Mouse (Mus musculus) heart, adult 2 months (tissue): ENCODE data around the gene Fbxl12.

ENCODE experiments used
- CTCF ChIP-seq: fragments of 200-600 bp; IDR thresholded peaks from 2 replicates; pipeline ENCODE4 v1.8.1; 2022; ENCODE audit warnings: antibody characterized with exemption, mild to moderate bottlenecking, moderate library complexity
- POLR2A ChIP-seq: fragments of 200-500 bp; IDR thresholded peaks from 2 replicates; pipeline ENCODE4 v1.6.1; 2011; ENCODE audit warnings: mild to moderate bottlenecking, low read depth, low read length, control low read depth; ENCODE audit not compliant: insufficient read depth

- TF ChIP-seq POLR2A (0 out of 2 replicates have a peak, but pooled peaks have one; percentile 21), CTCF (no peak)
These were observed 2.3 kb downstream of the Fbxl12 start, which contains the start of gene Ubl5 for GRCm38 (mm10) chr9:20642101-20642895.
